Mouse (Mus musculus) lung, postnatal 0 days (tissue): Measurements from ENCODE around the gene Esrrg.

Source experiments
- CTCF ChIP-seq: IDR thresholded peaks from 2 replicates; pipeline ENCODE4 v1.5.1; 2016; ENCODE audit warnings: antibody characterized with exemption, mild to moderate bottlenecking
- EP300 ChIP-seq: IDR thresholded peaks from 2 replicates; pipeline ENCODE4 v1.6.1; 2016; ENCODE audit warnings: antibody characterized with exemption, mild to moderate bottlenecking, control low read depth

DNA sequence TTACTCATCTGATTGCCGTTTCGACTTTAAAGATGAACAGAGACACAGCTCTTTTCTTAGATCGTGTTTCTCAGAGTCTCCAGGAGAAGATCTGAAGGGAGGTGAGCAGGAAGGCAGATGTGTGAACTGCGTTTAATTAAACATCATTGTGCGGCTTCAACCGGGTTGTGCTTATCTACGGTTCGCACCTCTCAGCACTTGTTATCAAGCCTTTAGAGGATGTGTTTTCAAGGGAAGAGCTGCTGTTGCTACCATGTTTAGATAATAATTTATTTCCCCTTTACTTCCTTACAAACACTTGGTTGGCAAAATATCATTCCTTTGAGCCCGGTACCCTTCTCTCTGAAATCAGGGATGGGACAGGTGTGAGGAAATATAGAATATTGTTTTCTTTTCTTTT is 460.2 kb downstream of the Esrrg start:
- TF ChIP-seq CTCF = no peak
- TF ChIP-seq EP300 = no peak
